Mouse (Mus musculus): ENCODE measurements around the gene Foxj3. TPM values are rescaled to one million over a fixed set of nuclear protein-coding genes. Genes with fewer than 3 reads are reported as not detected.

Foxj3 gene
- total and polyA plus RNA-seq, 3 experiments, result 13.4 to 33.9 (median 15.3) TPM

GRCm38 (mm10) chr4:119540533-119540890, 3.7 kb downstream of the Foxj3 start:
- Histone ChIP-seq H3K79me2 (replicated peaks; ENCODE audit: control insufficient read depth, extremely low read depth, insufficient read depth, poor library complexity, severe bottlenecking) (peaks cover 47% of the 10 kb centered on the region), H3K9me3 (replicated peaks; ENCODE audit: low read length) (no peaks in the 10 kb centered on the region), H3K4me3 (replicated peaks in 1 of 3; ENCODE audit: low read depth in 2 of 3, low read length in 2 of 3, poor library complexity in 1 of 3) (peak overlapping the region; percentile 82 to 100 (median 99)), H3K4me1 (ENCODE audit: control insufficient read depth in 1 of 2, insufficient read depth in 2 of 2) (peaks cover 0 to 51% of the 10 kb centered on the region in 2 experiments; a peak in 2 of 4 replicates), H3K9ac (ENCODE audit: insufficient read depth, low read depth) (peak overlapping the region; percentile 94), H3K36me3 (replicated peaks in 1 of 2; ENCODE audit: control insufficient read depth in 1 of 2, insufficient read depth in 1 of 2, low read length in 1 of 2) (peaks cover 0 to 2% of the 10 kb centered on the region in 2 experiments), H3K27ac (ENCODE audit: insufficient read depth, low read depth) (no peak overlapping the region), H3K27me3 (replicated peaks) (no peaks in the 10 kb centered on the region), H3K4me2 (ENCODE audit: insufficient read depth, low read depth, poor library complexity, severe bottlenecking) (peak overlapping the region; percentile 85)
- no peak for TF ChIP-seq MEF2A (IDR thresholded peaks at IDR 0.05; ENCODE audit: borderline replicate concordance, low read depth, low read length)
- 0 out of 2 replicates have a peak, but pooled peaks have one; percentile 2 for TF ChIP-seq MYC (IDR thresholded peaks at IDR 0.05; ENCODE audit: low read depth, low read length)
- DNase-seq (ENCODE audit: extremely low read depth), result peak; percentile 17
- in situ Hi-C loops (cut with MboI; ENCODE audit: low pct_ligation_motif_present, low pct_unique_long_range_greater_than_20kb, low sequenced_read_pairs) (no loop called here), dilution Hi-C loops (cut with MboI; ENCODE audit: extremely low pct_ligation_motif_present, extremely low pct_unique_long_range_greater_than_20kb, low sequenced_read_pairs) (no loop called here)

GRCm38 (mm10) chr4:119550864-119551263, 14.1 kb downstream of the Foxj3 start:
- no peak overlapping the region for H3K4me2 ChIP-seq (ENCODE audit: insufficient read depth, low read depth, poor library complexity, severe bottlenecking)
- dilution Hi-C loops (cut with MboI; ENCODE audit: extremely low pct_ligation_motif_present, extremely low pct_unique_long_range_greater_than_20kb, low sequenced_read_pairs), result no loop called here
- H3K4me1 ChIP-seq (ENCODE audit: control insufficient read depth in 1 of 2, insufficient read depth in 2 of 2), result peaks cover 0 to 32% of the 10 kb centered on the region in 2 experiments; a peak in 2 of 4 replicates
- peaks cover 0 to 22% of the 10 kb centered on the region in 2 experiments for H3K36me3 ChIP-seq (replicated peaks in 1 of 2; ENCODE audit: control insufficient read depth in 1 of 2, insufficient read depth in 1 of 2, low read length in 1 of 2)
- in situ Hi-C loops (cut with MboI; ENCODE audit: low pct_ligation_motif_present, low pct_unique_long_range_greater_than_20kb, low sequenced_read_pairs), result no loop called here
- TF ChIP-seq TBP (conservative IDR thresholded peaks at IDR 0.05; ENCODE audit: low read depth, low read length), result no peak
- TF ChIP-seq IRF4 (IDR thresholded peaks at IDR 0.05; ENCODE audit: low read depth, low read length), result no peak
- no peak for TF ChIP-seq HCFC1 (IDR thresholded peaks at IDR 0.05; ENCODE audit: low read depth, low read length)
- TF ChIP-seq RAD21 (IDR thresholded peaks at IDR 0.05; ENCODE audit: low read depth, low read length), result no peak
- TF ChIP-seq ZC3H11A (IDR thresholded peaks at IDR 0.05; ENCODE audit: low read depth, low read length), result no peak
- TF ChIP-seq CTCF (conservative IDR thresholded peaks at IDR 0.05 in 1 of 2, IDR thresholded peaks at IDR 0.05 in 1 of 2; ENCODE audit: low read depth in 2 of 2, low read length in 2 of 2), result no peak
- TF ChIP-seq MXI1 (IDR thresholded peaks at IDR 0.05; ENCODE audit: low read depth, low read length), result no peak
- no peak for DNase-seq (ENCODE audit: extremely low read depth)
- H3K4me3 ChIP-seq (replicated peaks in 1 of 3; ENCODE audit: low read depth in 2 of 3, low read length in 2 of 3, poor library complexity in 1 of 3), result no peak overlapping the region
- H3K27me3 ChIP-seq (replicated peaks), result no peaks in the 10 kb centered on the region
- no peak overlapping the region for H3K9ac ChIP-seq (ENCODE audit: insufficient read depth, low read depth)
- H3K27ac ChIP-seq (ENCODE audit: insufficient read depth, low read depth), result no peak overlapping the region
- H3K79me2 ChIP-seq (replicated peaks; ENCODE audit: control insufficient read depth, extremely low read depth, insufficient read depth, poor library complexity, severe bottlenecking), result peaks cover 56% of the 10 kb centered on the region
- no peaks in the 10 kb centered on the region for H3K9me3 ChIP-seq (replicated peaks; ENCODE audit: low read length)

- in situ Hi-C loops (cut with MboI; ENCODE audit: low pct_ligation_motif_present, low pct_unique_long_range_greater_than_20kb, low sequenced_read_pairs) (no loop called here), dilution Hi-C loops (cut with MboI; ENCODE audit: extremely low pct_ligation_motif_present, extremely low pct_unique_long_range_greater_than_20kb, low sequenced_read_pairs) (no loop called here)
- no peaks in the 10 kb centered on the region for H3K9me3 ChIP-seq (replicated peaks; ENCODE audit: low read length)
- H3K27ac ChIP-seq (ENCODE audit: insufficient read depth, low read depth), result no peak overlapping the region
- peaks cover 0 to 11% of the 10 kb centered on the region in 2 experiments for H3K36me3 ChIP-seq (replicated peaks in 1 of 2; ENCODE audit: control insufficient read depth in 1 of 2, insufficient read depth in 1 of 2, low read length in 1 of 2)
- no peak overlapping the region for H3K4me2 ChIP-seq (ENCODE audit: insufficient read depth, low read depth, poor library complexity, severe bottlenecking)
- peaks cover 57% of the 10 kb centered on the region for H3K79me2 ChIP-seq (replicated peaks; ENCODE audit: control insufficient read depth, extremely low read depth, insufficient read depth, poor library complexity, severe bottlenecking)
- DNase-seq (ENCODE audit: extremely low read depth), result no peak
- peaks cover 0 to 46% of the 10 kb centered on the region in 2 experiments; a peak in 2 of 4 replicates for H3K4me1 ChIP-seq (ENCODE audit: control insufficient read depth in 1 of 2, insufficient read depth in 2 of 2)
- no peak overlapping the region for H3K4me3 ChIP-seq (replicated peaks in 1 of 3; ENCODE audit: low read depth in 2 of 3, low read length in 2 of 3, poor library complexity in 1 of 3)
- TF ChIP-seq EP300 (IDR thresholded peaks at IDR 0.05; ENCODE audit: low read length) (no peak), ZC3H11A (IDR thresholded peaks at IDR 0.05; ENCODE audit: low read depth, low read length) (no peak), SIN3A (IDR thresholded peaks at IDR 0.05; ENCODE audit: low read length) (no peak), CTCF (conservative IDR thresholded peaks at IDR 0.05 in 1 of 2, IDR thresholded peaks at IDR 0.05 in 1 of 2; ENCODE audit: low read depth in 2 of 2, low read length in 2 of 2) (no peak), CHD1 (IDR thresholded peaks at IDR 0.05; ENCODE audit: low read depth, low read length) (no peak), JUN (IDR thresholded peaks at IDR 0.05; ENCODE audit: insufficient read depth, low read depth, low read length) (no peak), SMC3 (IDR thresholded peaks at IDR 0.05; ENCODE audit: low read depth, low read length) (no peak), MEF2A (IDR thresholded peaks at IDR 0.05; ENCODE audit: borderline replicate concordance, low read depth, low read length) (no peak), MYC (IDR thresholded peaks at IDR 0.05; ENCODE audit: low read depth, low read length) (no peak), MAZ (IDR thresholded peaks at IDR 0.05; ENCODE audit: low read depth, low read length) (no peak), RCOR1 (conservative IDR thresholded peaks at IDR 0.05; ENCODE audit: low read depth, low read length) (no peak), MXI1 (IDR thresholded peaks at IDR 0.05; ENCODE audit: low read depth, low read length) (no peak), TBP (conservative IDR thresholded peaks at IDR 0.05; ENCODE audit: low read depth, low read length) (no peak), KAT2A (IDR thresholded peaks at IDR 0.05; ENCODE audit: insufficient replicate concordance, low read length) (no peak), BHLHE40 (IDR thresholded peaks at IDR 0.05; ENCODE audit: low read depth, low read length) (no peak), CHD2 (IDR thresholded peaks at IDR 0.05; ENCODE audit: low read length) (no peak), USF2 (conservative IDR thresholded peaks at IDR 0.05; ENCODE audit: low read depth, low read length) (no peak)
- H3K27me3 ChIP-seq (replicated peaks), result no peaks in the 10 kb centered on the region
- H3K9ac ChIP-seq (ENCODE audit: insufficient read depth, low read depth), result no peak overlapping the region
Measured at GRCm38 (mm10) chr4:119555466-119555865, 18.7 kb downstream of the Foxj3 start.

All from CH12.LX (cell line).